Mouse (Mus musculus): ENCODE measurements around the gene Gm43738. TPM values are rescaled to one million over a fixed set of nuclear protein-coding genes. Genes with fewer than 3 reads are reported as not detected.

Gene Gm43738
- polyA plus RNA-seq (2015; fragmentation: Nextera tagmentation; extraction: Ambion mirVana) = not detected in 2 replicates

GRCm38 (mm10) chr3:89100811-89101210 lies at the start of gene Gm43738:
Gene Gm43738, minus strand, starts transcription at chr3:89101099.
- no peak for ATAC-seq (ENCODE audit: low FRiP score)
- H3K27me3 ChIP-seq = no peaks in the 10 kb centered on the region
- WGBS = 37% methylated on average over 7 of the region's 7 CpGs
- H3K4me1 ChIP-seq (replicated peaks) = peaks cover 33% of the 10 kb centered on the region
- peak within 1 kb of the TSS; percentile 86 for H3K9ac ChIP-seq
- peak within 1 kb of the TSS; percentile 88 for H3K4me2 ChIP-seq
- peak within 1 kb of the TSS; percentile 71 for H3K4me3 ChIP-seq
- H3K36me3 ChIP-seq = peaks cover 40% of the 10 kb centered on the region
- peak within 1 kb of the TSS; percentile 81 for H3K27ac ChIP-seq
- no peaks in the 10 kb centered on the region for H3K9me3 ChIP-seq

GRCm38 (mm10) chr3:89148567-89148966 lies 47.7 kb upstream of the Gm43738 start:
- Histone ChIP-seq H3K4me1 (replicated peaks) (peaks cover 10% of the 10 kb centered on the region; the same call in 1 of the 2 replicates), H3K36me3 (peaks cover 33% of the 10 kb centered on the region), H3K4me3 (no peak overlapping the region), H3K27me3 (peaks cover 40% of the 10 kb centered on the region), H3K4me2 (no peak overlapping the region), H3K9ac (no peak overlapping the region), H3K9me3 (no peaks in the 10 kb centered on the region), H3K27ac (no peak overlapping the region)
- WGBS = 69% methylated on average over 14 of the region's 14 CpGs
- no peak for ATAC-seq (ENCODE audit: low FRiP score)

GRCm38 (mm10) chr3:89147979-89148311 lies 47.0 kb upstream of the Gm43738 start:
- Histone ChIP-seq H3K4me3 (no peak overlapping the region), H3K27ac (no peak overlapping the region), H3K4me1 (replicated peaks) (peaks cover 10% of the 10 kb centered on the region; the same call in 1 of the 2 replicates), H3K27me3 (peaks cover 40% of the 10 kb centered on the region), H3K36me3 (peaks cover 33% of the 10 kb centered on the region), H3K9me3 (no peaks in the 10 kb centered on the region), H3K9ac (0 out of 2 replicates have a peak overlapping the region, but pooled peaks have one; percentile 24), H3K4me2 (peak overlapping the region; percentile 23)
- 18% methylated on average over 15 of the region's 15 CpGs for whole genome bisulfite sequencing
- no peak for ATAC-seq (ENCODE audit: low FRiP score)

GRCm38 (mm10) chr3:89147101-89147978 lies 46.4 kb upstream of the Gm43738 start:
- Histone ChIP-seq H3K4me2 (peak overlapping the region; percentile 23), H3K9me3 (no peaks in the 10 kb centered on the region), H3K4me3 (no peak overlapping the region), H3K36me3 (peaks cover 28% of the 10 kb centered on the region), H3K9ac (0 out of 2 replicates have a peak overlapping the region, but pooled peaks have one; percentile 24), H3K27me3 (peaks cover 40% of the 10 kb centered on the region), H3K4me1 (replicated peaks) (peaks cover 10% of the 10 kb centered on the region; the same call in 1 of the 2 replicates), H3K27ac (no peak overlapping the region)
- WGBS = 18% methylated on average over 26 of the region's 26 CpGs
- peak; percentile 35 for ATAC-seq (ENCODE audit: low FRiP score)

GRCm38 (mm10) chr3:89145566-89145965 lies 44.7 kb upstream of the Gm43738 start:
- Histone ChIP-seq H3K27me3 (peaks cover 33% of the 10 kb centered on the region), H3K4me1 (replicated peaks) (peaks cover 10% of the 10 kb centered on the region; the same call in 1 of the 2 replicates)
- 70% methylated on average over 8 of the region's 8 CpGs for WGBS

GRCm38 (mm10) chr3:89144821-89145220 lies 43.9 kb upstream of the Gm43738 start:
- Histone ChIP-seq H3K4me3 (no peak overlapping the region), H3K27me3 (peaks cover 25% of the 10 kb centered on the region), H3K9ac (no peak overlapping the region), H3K36me3 (peaks cover 7% of the 10 kb centered on the region), H3K27ac (no peak overlapping the region), H3K9me3 (no peaks in the 10 kb centered on the region), H3K4me2 (no peak overlapping the region), H3K4me1 (replicated peaks) (peaks cover 10% of the 10 kb centered on the region; the same call in 1 of the 2 replicates)
- WGBS = 92% methylated on average over 10 of the region's 10 CpGs
- no peak for ATAC-seq (ENCODE audit: low FRiP score)

More at GRCm38 (mm10) chr3:89145566-89145965, 44.7 kb upstream of the Gm43738 start:
- Histone ChIP-seq H3K9ac (no peak overlapping the region), H3K4me3 (no peak overlapping the region), H3K9me3 (no peaks in the 10 kb centered on the region), H3K27ac (no peak overlapping the region), H3K4me2 (no peak overlapping the region), H3K36me3 (peaks cover 15% of the 10 kb centered on the region)
- no peak for ATAC-seq (ENCODE audit: low FRiP score)

- H3K36me3 ChIP-seq = no peaks in the 10 kb centered on the region
- H3K9ac ChIP-seq = peak overlapping the region; percentile 13; the same call in 1 of the 2 replicates
- no peak overlapping the region for H3K27ac ChIP-seq
- no peaks in the 10 kb centered on the region for H3K9me3 ChIP-seq
- H3K4me3 ChIP-seq = no peak overlapping the region
- peaks cover 7% of the 10 kb centered on the region for H3K4me1 ChIP-seq (replicated peaks)
- 33% methylated on average over 9 of the region's 9 CpGs for WGBS
- peaks cover 13% of the 10 kb centered on the region; the same call in 1 of the 2 replicates for H3K27me3 ChIP-seq
- H3K4me2 ChIP-seq = no peak overlapping the region
- ATAC-seq (ENCODE audit: low FRiP score) = no peak
Observed at GRCm38 (mm10) chr3:89136365-89136764, 35.5 kb upstream of the Gm43738 start.

- Histone ChIP-seq H3K9me3 (no peaks in the 10 kb centered on the region), H3K4me2 (no peak within 1 kb of the TSS), H3K36me3 (no peaks in the 10 kb centered on the region), H3K4me1 (replicated peaks) (peaks cover 7% of the 10 kb centered on the region), H3K27ac (no peak within 1 kb of the TSS), H3K9ac (peak within 1 kb of the TSS; percentile 13; the same call in 1 of the 2 replicates), H3K27me3 (peaks cover 13% of the 10 kb centered on the region; the same call in 1 of the 2 replicates), H3K4me3 (no peak within 1 kb of the TSS)
- no peak for ATAC-seq (ENCODE audit: low FRiP score)
- 68% methylated on average over 3 of the region's 3 CpGs for WGBS
Observed at GRCm38 (mm10) chr3:89135958-89136357, 35.1 kb upstream of the Gm43738 start, which contains the start of gene Pklr. Gene Pklr, plus strand, starts transcription at chr3:89136142.

- no peaks in the 10 kb centered on the region for H3K9me3 ChIP-seq
- H3K27ac ChIP-seq = no peak overlapping the region
- H3K4me2 ChIP-seq = no peak overlapping the region
- H3K27me3 ChIP-seq = peaks cover 13% of the 10 kb centered on the region; the same call in 1 of the 2 replicates
- no peak for ATAC-seq (ENCODE audit: low FRiP score)
- H3K9ac ChIP-seq = no peak overlapping the region
- WGBS = 89% methylated on average over 1 of the region's 1 CpGs
- peaks cover 7% of the 10 kb centered on the region for H3K4me1 ChIP-seq (replicated peaks)
- H3K4me3 ChIP-seq = no peak overlapping the region
- H3K36me3 ChIP-seq = no peaks in the 10 kb centered on the region
Observed at GRCm38 (mm10) chr3:89133752-89134151, 32.9 kb upstream of the Gm43738 start.

GRCm38 (mm10) chr3:89133063-89133450 lies 32.2 kb upstream of the Gm43738 start:
- H3K4me1 ChIP-seq (replicated peaks) = peaks cover 7% of the 10 kb centered on the region
- no peak overlapping the region for H3K4me3 ChIP-seq
- H3K9me3 ChIP-seq = no peaks in the 10 kb centered on the region
- no peak overlapping the region for H3K4me2 ChIP-seq
- H3K9ac ChIP-seq = no peak overlapping the region
- peaks cover 13% of the 10 kb centered on the region; the same call in 1 of the 2 replicates for H3K27me3 ChIP-seq
- ATAC-seq (ENCODE audit: low FRiP score) = no peak
- no peaks in the 10 kb centered on the region for H3K36me3 ChIP-seq
- no peak overlapping the region for H3K27ac ChIP-seq
- 83% methylated on average over 7 of the region's 7 CpGs for WGBS

- Histone ChIP-seq H3K36me3 (no peaks in the 10 kb centered on the region), H3K27me3 (peaks cover 13% of the 10 kb centered on the region; the same call in 1 of the 2 replicates), H3K4me2 (peak overlapping the region; percentile 63), H3K9me3 (no peaks in the 10 kb centered on the region), H3K4me1 (replicated peaks) (peaks cover 7% of the 10 kb centered on the region), H3K4me3 (peak overlapping the region; percentile 37), H3K9ac (peak overlapping the region; percentile 72), H3K27ac (no peak overlapping the region)
- WGBS = 16% methylated on average over 30 of the region's 30 CpGs
- ATAC-seq (ENCODE audit: low FRiP score) = peak; percentile 63
Observed at GRCm38 (mm10) chr3:89132285-89133062, 31.6 kb upstream of the Gm43738 start.

GRCm38 (mm10) chr3:89131816-89132215 lies 30.9 kb upstream of the Gm43738 start:
- H3K4me2 ChIP-seq = peak overlapping the region; percentile 63
- no peaks in the 10 kb centered on the region for H3K36me3 ChIP-seq
- peak overlapping the region; percentile 37; the same call in 1 of the 2 replicates for H3K4me3 ChIP-seq
- H3K27ac ChIP-seq = no peak overlapping the region
- H3K4me1 ChIP-seq (replicated peaks) = peaks cover 7% of the 10 kb centered on the region
- WGBS = 42% methylated on average over 4 of the region's 4 CpGs
- H3K27me3 ChIP-seq = peaks cover 13% of the 10 kb centered on the region; the same call in 1 of the 2 replicates
- ATAC-seq (ENCODE audit: low FRiP score) = no peak
- no peaks in the 10 kb centered on the region for H3K9me3 ChIP-seq
- H3K9ac ChIP-seq = peak overlapping the region; percentile 72; the same call in 1 of the 2 replicates
